Mouse (Mus musculus): ENCODE results near the gene Zswim7. TPM values are rescaled to one million over a fixed set of nuclear protein-coding genes. Genes with fewer than 3 reads are reported as not detected.
"Not testable (repeated sequence)": the region's sequence is repeated elsewhere in the genome, so short reads cannot be mapped to it uniquely, and the experiment has no call there.

The Zswim7 gene
- polyA plus RNA-seq (2015; fragmentation: Nextera tagmentation; extraction: Ambion mirVana) = 17.1 and 18.1 TPM in 2 replicates

DNA sequence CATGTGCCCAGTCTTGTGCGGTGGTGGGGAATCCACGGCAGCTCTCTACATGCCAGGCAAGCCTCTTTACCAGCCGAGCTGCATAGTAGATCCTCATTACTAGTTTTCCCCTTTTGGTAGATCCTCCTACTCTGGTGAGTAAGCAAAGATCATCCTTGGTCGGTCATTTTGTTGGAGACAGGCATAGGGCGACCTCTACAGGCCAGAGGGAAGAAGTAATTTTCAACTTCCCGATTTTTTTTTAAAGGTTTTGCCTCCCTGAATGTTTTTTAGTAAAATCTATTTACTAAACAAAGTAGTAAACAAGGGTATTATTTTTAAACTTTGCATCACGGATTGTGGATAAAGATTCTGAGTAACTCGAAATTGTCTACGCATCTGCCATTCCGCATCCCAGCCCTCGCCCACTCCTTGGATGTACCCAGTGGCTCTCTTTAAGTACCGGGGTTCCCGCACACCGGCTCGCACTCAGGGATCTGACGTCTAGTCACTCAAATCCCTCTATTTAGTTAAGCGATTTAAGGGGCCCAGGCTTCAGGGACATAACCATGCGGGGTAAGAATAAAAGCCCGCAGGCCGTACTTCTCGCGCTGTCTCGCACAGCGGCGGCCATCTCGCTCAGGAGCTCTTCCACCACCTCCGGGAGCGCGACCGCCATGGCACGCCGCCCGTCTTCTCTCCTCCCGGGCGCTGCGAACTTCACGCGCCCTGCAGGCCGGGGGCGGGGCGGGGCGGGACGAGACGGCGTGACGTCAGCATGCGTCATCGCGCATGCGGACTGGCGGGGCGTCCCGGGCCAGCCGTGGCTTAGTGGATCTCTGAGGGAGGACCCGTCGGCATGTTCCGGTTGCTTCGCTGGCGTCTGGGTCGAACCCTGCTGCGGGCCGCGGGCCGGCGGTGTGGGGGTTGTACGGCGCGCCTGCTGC is at the start of gene Zswim7, which contains the start of gene Ttc19:
TSS of gene Zswim7 (minus strand) at position 701 of the 926 bp plus-strand sequence.
TSS of gene Ttc19 (plus strand) at position 799 of the 926 bp plus-strand sequence.
- peaks cover 32% of the 10 kb centered on the region for H3K36me3 ChIP-seq
- H3K4me3 ChIP-seq = peak within 1 kb of the TSS; percentile 91
- peak within 1 kb of the TSS; percentile 85 for H3K4me2 ChIP-seq
- no peaks in the 10 kb centered on the region for H3K9me3 ChIP-seq
- peak within 1 kb of the TSS; percentile 91 for H3K9ac ChIP-seq
- H3K4me1 ChIP-seq = peaks cover 18% of the 10 kb centered on the region
- H3K27ac ChIP-seq (replicated peaks) = peak within 1 kb of the TSS; percentile 94
- H3K27me3 ChIP-seq (replicated peaks) = no peaks in the 10 kb centered on the region
- WGBS = under 1% methylated on average over 68 of the region's 68 CpGs
- peak; percentile 93 for ATAC-seq (ENCODE audit: extremely low read depth, insufficient number of reproducible peaks, low FRiP score, low TSS enrichment)

DNA sequence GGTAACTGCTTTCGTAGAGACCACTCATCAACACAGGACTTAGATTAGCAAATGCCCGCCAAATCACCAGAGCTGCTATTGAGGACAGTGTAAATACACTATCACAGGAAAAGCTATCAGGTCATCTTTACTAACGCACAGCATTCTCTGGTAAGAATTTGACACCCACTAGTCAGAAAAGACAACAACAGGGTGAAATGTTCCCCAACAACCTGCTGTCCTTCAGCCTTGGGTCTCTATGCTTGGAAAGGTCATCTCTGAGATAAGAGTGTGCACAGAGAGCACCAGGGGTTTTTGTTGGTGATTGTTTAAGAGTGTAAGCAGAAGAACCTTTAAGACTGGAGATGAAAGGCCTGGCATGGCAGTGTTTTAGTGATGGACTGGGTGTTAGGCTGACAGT is 42.5 kb upstream of the Zswim7 start:
- no peak for ATAC-seq (ENCODE audit: extremely low read depth, insufficient number of reproducible peaks, low FRiP score, low TSS enrichment)
- Histone ChIP-seq H3K27ac (replicated peaks) (no peak overlapping the region; the same call in 1 of the 2 replicates), H3K9me3 (no peaks in the 10 kb centered on the region), H3K4me2 (no peak overlapping the region), H3K4me1 (0 out of 2 replicates have a peak, but pooled peaks cover 4% of the 10 kb centered on the region), H3K27me3 (replicated peaks) (no peaks in the 10 kb centered on the region), H3K36me3 (peaks cover 94% of the 10 kb centered on the region), H3K4me3 (no peak overlapping the region), H3K9ac (no peak overlapping the region)
- WGBS = 37% methylated on average over 3 of the region's 3 CpGs

DNA sequence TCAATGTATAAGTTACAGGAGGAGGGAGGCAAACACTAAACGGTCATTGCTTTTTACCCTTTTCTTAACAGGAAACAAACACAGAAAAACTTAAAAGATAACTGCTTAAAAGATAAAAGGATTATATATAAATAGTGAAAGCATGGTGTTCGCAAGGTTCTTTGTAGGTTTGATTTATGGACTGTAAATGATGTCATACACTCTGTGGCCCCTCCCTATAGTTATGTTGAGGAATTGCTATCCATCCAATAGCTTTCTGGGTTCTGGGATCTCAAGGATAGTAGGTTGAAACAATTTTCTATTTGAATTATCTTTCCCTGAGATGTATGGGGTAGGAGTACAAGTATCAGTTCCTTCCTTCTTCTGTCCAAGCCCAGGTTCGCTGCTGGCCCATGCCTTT is 38.9 kb upstream of the Zswim7 start:
- Histone ChIP-seq H3K9me3 (no peaks in the 10 kb centered on the region), H3K27me3 (replicated peaks) (no peaks in the 10 kb centered on the region), H3K4me1 (0 out of 2 replicates have a peak, but pooled peaks cover 4% of the 10 kb centered on the region), H3K4me2 (no peak overlapping the region), H3K27ac (replicated peaks) (no peak overlapping the region), H3K9ac (no peak overlapping the region), H3K36me3 (peaks cover 94% of the 10 kb centered on the region), H3K4me3 (no peak overlapping the region)
- WGBS = 76% methylated on average over 3 of the region's 3 CpGs
- no peak for ATAC-seq (ENCODE audit: extremely low read depth, insufficient number of reproducible peaks, low FRiP score, low TSS enrichment)

DNA sequence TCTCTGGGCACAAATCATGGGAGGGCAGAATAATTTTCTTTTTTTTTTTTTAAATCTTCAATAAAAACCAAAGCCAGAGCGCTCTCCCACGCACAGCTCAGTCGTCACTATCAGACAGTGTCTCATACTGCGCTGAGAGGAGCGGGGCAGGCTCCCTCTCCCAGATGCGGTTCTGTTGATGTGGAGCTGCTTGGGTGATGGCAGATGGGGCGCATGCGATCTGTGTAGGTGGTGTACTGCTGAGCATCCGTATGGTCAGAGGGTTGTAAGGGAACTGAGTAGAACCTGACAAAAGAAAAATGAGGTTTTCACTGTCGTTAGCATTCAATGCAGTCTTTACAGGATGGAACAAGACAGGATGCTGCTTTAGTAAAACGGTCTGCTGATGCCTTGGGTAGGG is 36.6 kb upstream of the Zswim7 start:
- ATAC-seq (ENCODE audit: extremely low read depth, insufficient number of reproducible peaks, low FRiP score, low TSS enrichment) = no peak
- 75% methylated on average over 11 of the region's 11 CpGs for WGBS
- Histone ChIP-seq H3K27me3 (replicated peaks) (no peaks in the 10 kb centered on the region), H3K9me3 (no peaks in the 10 kb centered on the region), H3K36me3 (peaks cover 97% of the 10 kb centered on the region), H3K4me2 (no peak overlapping the region), H3K4me1 (no peaks in the 10 kb centered on the region), H3K27ac (replicated peaks) (no peak overlapping the region), H3K4me3 (no peak overlapping the region), H3K9ac (no peak overlapping the region)

DNA sequence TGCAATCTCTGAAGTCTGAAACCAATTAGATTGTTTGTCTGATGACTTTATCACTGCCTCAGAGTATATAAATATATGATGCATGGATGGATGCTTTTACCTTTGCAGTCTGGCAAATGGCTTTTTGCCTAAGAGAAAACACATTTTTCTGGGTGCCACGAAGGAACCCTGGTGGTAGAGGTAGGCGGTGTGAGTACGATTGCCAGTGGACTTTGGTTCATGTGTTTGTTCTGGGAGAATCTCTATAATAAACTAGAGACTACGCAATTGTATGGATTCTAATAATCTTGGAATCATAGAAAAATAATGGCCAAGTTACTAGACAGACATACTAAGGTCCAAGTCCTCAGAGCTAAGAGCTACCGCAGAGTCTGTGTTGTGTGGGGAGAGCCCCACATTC is 33.8 kb upstream of the Zswim7 start:
- H3K9ac ChIP-seq = no peak overlapping the region
- no peaks in the 10 kb centered on the region for H3K27me3 ChIP-seq (replicated peaks)
- H3K4me2 ChIP-seq = no peak overlapping the region
- no peak overlapping the region for H3K4me3 ChIP-seq
- H3K36me3 ChIP-seq = peaks cover 94% of the 10 kb centered on the region
- no peak for ATAC-seq (ENCODE audit: extremely low read depth, insufficient number of reproducible peaks, low FRiP score, low TSS enrichment)
- 94% methylated on average over 5 of the region's 5 CpGs for WGBS
- no peaks in the 10 kb centered on the region for H3K4me1 ChIP-seq
- no peak overlapping the region for H3K27ac ChIP-seq (replicated peaks)
- H3K9me3 ChIP-seq = no peaks in the 10 kb centered on the region

DNA sequence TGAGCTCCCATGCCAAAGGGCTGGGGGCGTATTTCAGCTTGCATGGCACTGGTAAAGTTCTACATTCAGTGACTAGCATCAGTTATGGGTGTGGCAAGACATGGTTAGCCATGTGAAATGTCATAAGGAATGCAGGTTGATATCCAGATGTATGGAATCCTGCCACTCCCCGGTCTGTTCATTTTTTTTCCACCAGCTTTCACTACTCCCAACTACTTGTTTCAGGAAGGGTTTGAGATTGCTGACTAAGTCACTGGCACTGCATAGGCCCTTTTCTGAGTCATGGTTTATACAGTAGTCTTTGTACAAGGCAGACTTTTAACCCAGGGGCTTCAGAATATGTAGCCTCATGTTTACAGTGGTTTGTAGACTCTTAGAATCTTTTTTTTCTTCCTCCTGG is 28.1 kb upstream of the Zswim7 start:
- WGBS = 87% methylated on average over 2 of the region's 2 CpGs
- ATAC-seq (ENCODE audit: extremely low read depth, insufficient number of reproducible peaks, low FRiP score, low TSS enrichment) = no peak
- H3K36me3 ChIP-seq = peaks cover 84% of the 10 kb centered on the region

DNA sequence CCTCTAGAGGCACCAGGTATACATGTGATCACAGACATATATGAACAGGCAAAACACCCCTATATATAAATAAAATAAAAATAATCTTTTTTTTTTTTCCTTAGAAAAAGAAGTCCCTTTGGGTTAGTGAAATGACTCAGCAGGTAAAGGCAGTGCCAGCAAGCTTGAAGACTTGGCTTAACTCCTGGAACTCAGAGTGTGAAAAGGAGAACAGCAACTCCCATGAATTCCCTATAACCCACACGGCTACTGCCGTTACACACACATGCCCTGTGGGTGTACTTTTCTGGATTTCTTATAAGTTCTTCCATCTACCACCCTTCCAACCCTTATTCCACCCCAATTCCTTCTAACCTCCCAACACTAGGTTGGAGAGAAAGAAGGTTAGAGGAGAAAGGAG is 24.7 kb upstream of the Zswim7 start:
- WGBS = 90% methylated on average over 2 of the region's 2 CpGs
- ATAC-seq (ENCODE audit: extremely low read depth, insufficient number of reproducible peaks, low FRiP score, low TSS enrichment) = no peak
- no peaks in the 10 kb centered on the region for H3K27me3 ChIP-seq (replicated peaks)
- H3K27ac ChIP-seq (replicated peaks) = no peak overlapping the region
- H3K4me2 ChIP-seq = no peak overlapping the region
- H3K4me3 ChIP-seq = no peak overlapping the region
- H3K4me1 ChIP-seq = no peaks in the 10 kb centered on the region
- H3K36me3 ChIP-seq = peaks cover 61% of the 10 kb centered on the region
- no peaks in the 10 kb centered on the region for H3K9me3 ChIP-seq
- no peak overlapping the region for H3K9ac ChIP-seq

More for the DNA sequence above, 28.1 kb upstream of the Zswim7 start:
- H3K9ac ChIP-seq = no peak overlapping the region
- H3K4me2 ChIP-seq = no peak overlapping the region
- no peaks in the 10 kb centered on the region for H3K9me3 ChIP-seq
- H3K4me1 ChIP-seq = no peaks in the 10 kb centered on the region
- no peaks in the 10 kb centered on the region for H3K27me3 ChIP-seq (replicated peaks)
- no peak overlapping the region for H3K27ac ChIP-seq (replicated peaks)
- no peak overlapping the region for H3K4me3 ChIP-seq

DNA sequence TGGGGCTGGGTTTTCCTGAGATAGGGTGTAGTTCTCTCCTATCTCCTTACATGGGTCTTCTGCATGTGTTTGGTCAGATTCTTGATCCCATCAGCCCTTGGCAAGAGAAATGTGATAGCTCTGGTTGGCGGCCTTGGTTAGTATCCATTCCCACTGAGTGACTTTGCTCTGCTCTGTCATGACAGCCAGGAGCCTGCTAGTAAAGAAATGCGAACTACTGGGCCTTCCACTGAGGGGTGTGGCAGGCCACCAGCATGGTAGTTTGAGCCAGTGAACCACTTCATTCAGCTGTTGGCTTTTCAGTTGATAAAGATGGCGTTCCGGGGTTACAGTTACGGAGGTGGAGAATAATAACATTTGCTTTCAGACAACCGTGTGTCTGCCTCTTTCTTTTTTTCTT is 17.7 kb upstream of the Zswim7 start:
- Histone ChIP-seq H3K36me3 (peaks cover 66% of the 10 kb centered on the region), H3K4me2 (no peak overlapping the region), H3K9ac (no peak overlapping the region), H3K4me3 (no peak overlapping the region), H3K27ac (replicated peaks) (no peak overlapping the region), H3K9me3 (no peaks in the 10 kb centered on the region), H3K27me3 (replicated peaks) (no peaks in the 10 kb centered on the region), H3K4me1 (no peaks in the 10 kb centered on the region)
- 84% methylated on average over 6 of the region's 6 CpGs for WGBS
- no peak for ATAC-seq (ENCODE audit: extremely low read depth, insufficient number of reproducible peaks, low FRiP score, low TSS enrichment)

DNA sequence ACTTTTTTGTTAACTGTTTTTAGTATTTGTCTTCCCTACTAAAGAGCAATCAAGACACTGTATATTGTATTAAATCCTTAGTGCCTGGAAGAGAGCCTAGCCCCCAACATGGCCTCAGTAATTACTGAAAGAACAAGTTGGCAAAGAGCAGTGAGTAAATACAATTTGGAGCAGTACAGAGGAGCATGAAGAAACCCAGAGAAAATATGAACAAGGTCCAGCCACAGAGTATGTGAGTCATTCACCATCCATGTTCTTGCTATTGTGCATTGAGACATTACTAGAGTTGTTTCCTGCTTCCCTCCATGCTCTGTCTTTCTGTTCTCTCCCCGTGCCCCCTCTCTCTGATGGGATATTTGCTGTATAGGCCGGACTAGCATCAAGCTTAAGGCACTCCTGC is 12.9 kb upstream of the Zswim7 start:
- Histone ChIP-seq H3K27ac (replicated peaks) (no peak overlapping the region), H3K36me3 (peaks cover 83% of the 10 kb centered on the region), H3K4me1 (no peaks in the 10 kb centered on the region), H3K9ac (no peak overlapping the region), H3K4me3 (no peak overlapping the region), H3K9me3 (no peaks in the 10 kb centered on the region), H3K4me2 (no peak overlapping the region), H3K27me3 (replicated peaks) (no peaks in the 10 kb centered on the region)
- no peak for ATAC-seq (ENCODE audit: extremely low read depth, insufficient number of reproducible peaks, low FRiP score, low TSS enrichment)
- WGBS = 90% methylated on average over 2 of the region's 2 CpGs

DNA sequence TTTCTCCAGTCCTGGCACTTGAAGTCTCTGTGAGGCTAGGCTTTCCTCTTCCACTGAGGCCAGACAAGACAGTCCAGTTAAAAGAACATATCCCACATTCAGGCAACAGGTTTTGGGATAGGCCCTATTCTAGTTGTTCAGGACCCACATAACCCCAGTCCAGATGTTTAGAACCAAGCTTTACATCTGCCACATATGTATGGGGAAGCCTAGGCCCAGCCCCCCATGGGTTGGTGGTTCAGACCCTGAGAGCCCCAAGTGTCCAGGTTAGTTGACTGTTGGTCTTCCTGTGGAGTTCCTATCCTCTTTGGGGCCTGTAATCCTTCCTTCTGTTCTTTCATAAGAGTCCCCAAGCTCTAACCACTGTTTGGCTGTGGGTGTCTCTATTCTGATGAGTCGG is 6.5 kb upstream of the Zswim7 start:
- Histone ChIP-seq H3K36me3 (peaks cover 87% of the 10 kb centered on the region), H3K9ac (no peak overlapping the region)
- WGBS = 97% methylated on average over 1 of the region's 1 CpGs

DNA sequence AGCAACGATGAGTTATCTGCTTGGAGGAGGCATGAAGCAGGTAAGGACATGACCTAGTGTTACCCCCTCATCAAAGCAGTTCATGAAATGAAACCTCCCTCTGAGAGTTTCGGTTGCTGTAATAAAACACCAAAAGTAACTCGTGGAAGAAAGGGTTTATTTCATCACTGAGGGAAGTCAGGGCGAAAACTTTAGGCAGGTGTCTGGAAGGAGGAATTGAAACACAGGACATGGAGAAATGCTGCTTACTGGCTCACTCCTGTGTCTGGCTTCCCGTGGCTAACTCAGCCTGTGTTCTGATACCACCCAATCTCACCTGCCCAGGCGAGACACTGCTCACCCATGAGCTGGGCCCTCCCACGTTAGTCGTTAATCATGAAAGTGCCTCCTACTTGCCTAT is 3.8 kb upstream of the Zswim7 start:
- H3K4me1 ChIP-seq = peaks cover 12% of the 10 kb centered on the region
- peaks cover 68% of the 10 kb centered on the region for H3K36me3 ChIP-seq
- WGBS = 85% methylated on average over 8 of the region's 8 CpGs
- H3K4me3 ChIP-seq = no peak overlapping the region
- no peak overlapping the region for H3K4me2 ChIP-seq
- no peaks in the 10 kb centered on the region for H3K27me3 ChIP-seq (replicated peaks)
- no peak for ATAC-seq (ENCODE audit: extremely low read depth, insufficient number of reproducible peaks, low FRiP score, low TSS enrichment)
- no peaks in the 10 kb centered on the region for H3K9me3 ChIP-seq
- no peak overlapping the region for H3K27ac ChIP-seq (replicated peaks)
- no peak overlapping the region for H3K9ac ChIP-seq

More for the DNA sequence above, 6.5 kb upstream of the Zswim7 start:
- H3K4me2 ChIP-seq = no peak overlapping the region
- H3K27ac ChIP-seq (replicated peaks) = no peak overlapping the region
- no peak overlapping the region for H3K4me3 ChIP-seq
- H3K9me3 ChIP-seq = no peaks in the 10 kb centered on the region
- no peaks in the 10 kb centered on the region for H3K27me3 ChIP-seq (replicated peaks)
- ATAC-seq (ENCODE audit: extremely low read depth, insufficient number of reproducible peaks, low FRiP score, low TSS enrichment) = no peak
- H3K4me1 ChIP-seq = no peaks in the 10 kb centered on the region

DNA sequence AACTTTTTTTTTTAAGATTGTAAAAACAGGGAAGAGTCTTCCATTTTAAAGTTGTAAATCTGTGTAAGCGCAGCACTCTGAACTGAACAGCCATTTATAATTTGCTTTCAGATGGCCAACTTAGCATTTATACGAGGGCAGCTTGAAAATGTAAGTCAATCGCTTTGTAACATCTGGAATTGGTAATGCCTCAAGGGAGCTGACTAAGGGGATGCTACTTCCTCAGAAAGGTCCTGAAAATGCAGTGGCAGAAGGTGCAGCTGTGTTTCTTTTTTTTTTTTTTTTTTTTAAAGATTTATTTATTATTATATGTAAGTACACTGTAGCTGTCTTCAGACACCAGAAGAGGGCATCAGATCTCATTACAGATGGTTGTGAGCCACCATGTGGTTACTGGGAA is 2.8 kb upstream of the Zswim7 start:
- H3K27me3 ChIP-seq (replicated peaks); H3K9ac ChIP-seq; H3K27ac ChIP-seq (replicated peaks); H3K4me3 ChIP-seq; H3K9me3 ChIP-seq; H3K4me2 ChIP-seq; ATAC-seq (ENCODE audit: extremely low read depth, insufficient number of reproducible peaks, low FRiP score, low TSS enrichment): not testable (repeated sequence)
- Histone ChIP-seq H3K36me3 (peaks cover 60% of the 10 kb centered on the region), H3K4me1 (peaks cover 14% of the 10 kb centered on the region)
- 85% methylated on average over 3 of the region's 3 CpGs for WGBS
